Mouse (Mus musculus) ovary, postnatal 36 days (tissue): ENCODE results near the gene Ak5.

Source experiments
- DNase-seq: peaks from one replicate; pipeline ENCODE4 v3.0.0; 2022; ENCODE audit warnings: low spot score, mixed read lengths

The Ak5 gene

DNA sequence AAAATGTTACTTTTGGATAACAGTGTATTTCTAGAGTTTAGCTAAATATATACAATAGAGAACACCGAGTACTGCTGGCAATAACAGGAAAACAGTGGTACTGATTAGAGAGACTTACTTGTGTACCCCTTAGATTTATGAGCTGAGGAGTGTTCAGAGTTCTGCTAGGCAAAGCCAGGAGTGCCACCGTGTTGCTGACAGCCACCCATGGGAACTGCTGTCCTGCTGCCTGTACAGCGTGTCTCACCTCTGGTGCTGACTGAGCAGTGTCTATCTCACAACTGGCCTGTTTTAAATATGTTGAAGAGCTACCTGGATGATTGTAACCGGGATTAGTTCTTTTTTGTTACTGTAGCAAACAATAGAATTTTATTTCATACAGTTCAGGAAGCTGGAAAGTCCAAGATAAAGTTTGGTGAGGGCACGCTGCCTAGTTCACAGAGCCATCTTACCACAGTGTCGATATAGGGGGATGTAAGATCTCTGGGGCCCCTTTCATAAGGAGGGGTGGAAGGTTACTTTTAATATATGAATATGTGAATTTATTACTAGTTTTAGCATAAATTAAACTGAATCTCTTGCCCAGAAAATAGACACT lies 103.5 kb downstream of the Ak5 start:
- no peak for DNase-seq

DNA sequence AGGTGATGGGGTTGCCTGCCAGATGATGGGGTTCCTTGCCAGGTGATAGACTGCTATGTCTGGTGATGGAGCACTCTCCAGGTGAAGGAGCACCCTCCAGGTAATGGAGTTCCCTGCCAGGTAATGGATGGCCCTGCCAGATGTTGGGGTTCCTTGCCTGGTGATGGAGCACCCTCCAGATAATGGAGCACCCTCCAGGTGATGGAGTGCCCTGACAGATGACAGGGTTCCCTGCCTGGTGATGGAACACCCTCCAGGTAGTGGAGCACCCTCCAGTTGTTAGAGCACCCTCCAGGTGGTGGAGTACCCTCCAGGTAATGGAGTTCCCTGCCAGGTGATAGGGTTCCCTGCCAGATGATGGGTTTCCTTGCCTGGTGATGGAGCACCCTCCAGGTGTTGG lies 104.3 kb downstream of the Ak5 start:
- DNase-seq = no peak

DNA sequence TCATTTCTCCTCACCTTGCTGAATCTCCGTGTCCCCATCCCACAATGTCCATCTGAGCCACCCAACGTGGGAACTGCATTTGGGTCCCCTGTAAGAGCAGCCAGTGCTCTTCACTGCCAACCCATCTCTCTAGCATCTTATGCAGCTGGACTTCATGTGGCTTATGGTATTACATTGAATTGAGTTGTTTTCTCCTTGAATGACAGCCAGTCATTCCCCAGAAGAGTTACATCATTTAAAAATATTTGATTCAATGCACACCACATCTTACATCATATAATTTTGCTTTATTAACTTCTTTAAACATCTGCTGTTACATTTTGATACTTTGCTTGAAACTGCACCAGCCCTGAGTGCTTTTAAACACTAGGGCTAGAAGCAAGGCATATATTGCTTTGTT lies 106.5 kb downstream of the Ak5 start:
- DNase-seq = no peak

DNA sequence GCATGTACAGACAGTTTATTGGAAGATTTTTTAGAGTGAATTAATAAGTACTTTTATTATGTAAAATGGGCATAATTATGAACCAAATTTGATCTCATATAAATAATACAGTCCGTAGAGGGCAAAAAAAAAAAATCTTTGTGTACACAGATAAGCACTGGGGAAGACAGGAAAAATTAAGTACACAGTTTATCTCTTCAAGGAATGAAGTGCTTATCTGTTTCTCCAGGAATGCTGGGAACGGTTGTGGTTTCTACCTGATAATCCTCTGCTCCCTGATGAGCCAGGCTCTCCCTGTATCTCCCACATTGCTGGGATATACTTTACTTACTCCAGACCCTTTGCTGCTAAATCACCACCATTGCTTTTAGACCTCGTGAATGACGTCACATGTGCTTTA lies 108.9 kb downstream of the Ak5 start:
- DNase-seq = no peak

DNA sequence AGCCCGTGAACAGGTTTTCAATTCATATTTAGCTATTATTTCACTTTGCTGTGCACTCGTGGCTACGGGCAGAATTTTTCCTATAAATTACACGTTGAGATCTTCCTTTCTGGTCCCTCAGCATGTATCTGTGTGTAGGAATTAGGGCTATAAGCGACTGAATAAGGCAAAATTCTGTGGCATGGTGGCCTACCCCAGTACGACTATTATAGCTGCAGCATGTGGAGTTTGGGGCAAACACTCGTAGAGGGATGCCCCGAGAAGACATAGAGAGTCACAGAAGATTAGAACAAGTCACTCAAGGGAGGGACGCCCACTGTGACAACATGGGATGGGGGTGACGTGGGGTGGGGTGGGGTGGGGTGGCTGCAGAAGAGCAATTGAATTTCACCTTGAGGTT lies 110.1 kb downstream of the Ak5 start:
- no peak for DNase-seq

DNA sequence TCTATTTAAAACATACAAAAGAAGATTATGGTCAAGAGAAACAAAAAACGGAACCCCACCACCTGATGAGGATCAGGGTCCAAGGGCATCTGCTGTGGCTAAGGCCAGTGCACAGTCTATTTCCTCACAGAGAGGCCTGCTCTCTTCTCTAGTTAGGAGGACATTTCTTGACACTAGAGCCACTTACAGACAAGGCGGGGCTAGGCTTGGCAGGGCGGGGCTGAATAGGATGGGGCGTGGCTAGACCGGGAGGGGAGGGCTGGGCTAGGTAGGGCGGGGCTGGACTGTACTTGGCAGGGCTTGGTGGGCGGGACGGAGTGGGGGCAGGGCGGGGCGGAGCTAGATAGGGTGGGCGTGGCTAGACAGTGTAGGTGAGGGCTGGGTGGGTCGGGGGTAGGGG lies 110.5 kb downstream of the Ak5 start:
- DNase-seq = no peak

DNA sequence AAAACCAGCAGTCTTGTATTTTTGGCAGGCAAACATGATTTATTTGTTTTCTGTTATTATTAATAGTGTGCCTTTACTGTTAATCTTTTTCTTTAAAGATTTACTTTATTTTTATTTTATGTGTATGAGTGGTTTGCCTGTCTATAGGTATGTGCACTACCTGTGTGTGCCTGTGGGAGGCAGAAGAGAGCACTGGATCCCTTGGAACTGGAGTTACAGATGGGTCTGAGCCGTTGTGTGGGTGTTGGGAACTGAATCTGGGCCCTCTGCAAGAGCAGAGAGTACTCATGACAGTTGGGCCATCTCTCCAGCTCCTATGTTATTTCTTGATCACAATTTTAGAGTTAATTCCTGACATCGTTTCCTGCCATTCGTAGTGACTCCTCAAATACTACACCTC lies 111.2 kb downstream of the Ak5 start:
- DNase-seq = no peak

DNA sequence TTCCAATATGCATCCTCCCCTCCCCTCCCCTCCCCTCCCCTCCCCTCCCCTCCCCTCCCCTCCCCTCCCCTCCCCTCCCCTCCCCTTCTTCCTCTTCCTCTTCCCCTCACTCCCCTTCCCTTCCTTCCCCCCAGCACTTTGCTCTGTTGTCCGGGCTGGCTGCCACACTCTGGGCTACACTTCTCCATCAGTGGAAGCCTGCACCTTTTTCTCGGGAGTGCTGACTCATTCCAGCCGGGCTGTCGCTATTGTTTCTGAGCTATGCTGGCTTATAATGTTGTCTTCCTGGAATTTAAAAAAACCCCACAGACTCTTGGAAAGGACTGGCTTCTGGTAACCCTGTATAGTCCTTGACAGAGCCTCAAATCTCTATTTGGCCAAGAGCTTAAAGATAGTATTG lies 111.7 kb downstream of the Ak5 start:
- DNase-seq = no peak

DNA sequence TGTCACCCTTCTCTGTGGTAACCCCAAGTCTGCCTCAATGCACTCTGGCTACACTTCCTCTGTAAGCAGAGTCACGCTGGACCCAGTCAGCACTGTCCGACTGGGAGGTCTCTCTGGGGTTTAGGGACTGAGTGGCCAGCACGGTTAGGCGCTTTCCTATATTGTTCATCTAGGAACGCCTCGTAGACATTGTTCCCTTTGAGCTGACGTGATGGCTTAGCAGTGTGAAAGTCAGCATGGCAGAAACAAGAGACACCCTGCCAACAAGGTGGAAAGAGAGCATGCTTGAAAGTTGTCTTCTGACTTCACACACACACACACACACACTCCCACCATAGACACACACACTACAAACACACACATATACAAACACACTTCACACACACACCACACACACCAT lies 112.9 kb downstream of the Ak5 start:
- DNase-seq = no peak

DNA sequence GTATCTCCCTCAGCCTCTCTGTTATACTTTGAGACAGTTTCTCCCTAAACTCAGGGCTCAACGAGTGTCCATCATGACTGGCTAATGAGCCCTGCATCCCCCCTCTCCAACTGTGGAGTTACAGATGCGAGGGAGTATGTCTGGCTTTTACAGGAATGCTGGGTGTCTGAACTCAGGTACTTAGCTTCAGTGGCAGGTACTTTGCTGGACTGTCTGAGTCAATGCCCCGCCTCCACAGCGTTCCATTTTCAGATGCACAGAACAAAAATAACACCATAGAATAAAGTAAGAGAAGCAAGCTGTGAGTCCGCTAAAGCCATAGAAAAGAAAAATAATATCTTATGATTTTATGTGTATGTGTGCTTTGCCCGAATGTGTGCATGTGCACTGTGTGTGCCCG lies 113.8 kb downstream of the Ak5 start:
- DNase-seq = no peak

DNA sequence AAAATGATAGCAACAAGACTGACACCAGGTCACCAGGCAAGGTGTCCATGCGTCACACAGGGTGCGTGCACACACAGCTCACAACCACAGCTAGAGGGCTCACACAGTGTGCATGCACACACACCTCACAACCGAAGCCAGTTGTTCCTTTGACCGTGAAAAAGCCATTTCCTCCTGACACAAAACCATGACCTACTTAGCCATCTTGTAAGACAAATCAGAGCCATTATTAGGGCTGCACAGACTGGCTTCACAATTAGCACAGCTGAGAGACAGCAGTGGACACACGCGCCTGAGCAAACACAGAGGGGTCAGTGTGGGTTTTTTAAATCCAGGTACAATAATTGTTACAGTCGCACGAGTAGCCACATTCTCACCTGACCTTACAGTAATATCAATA lies 115.5 kb downstream of the Ak5 start:
- no peak for DNase-seq

DNA sequence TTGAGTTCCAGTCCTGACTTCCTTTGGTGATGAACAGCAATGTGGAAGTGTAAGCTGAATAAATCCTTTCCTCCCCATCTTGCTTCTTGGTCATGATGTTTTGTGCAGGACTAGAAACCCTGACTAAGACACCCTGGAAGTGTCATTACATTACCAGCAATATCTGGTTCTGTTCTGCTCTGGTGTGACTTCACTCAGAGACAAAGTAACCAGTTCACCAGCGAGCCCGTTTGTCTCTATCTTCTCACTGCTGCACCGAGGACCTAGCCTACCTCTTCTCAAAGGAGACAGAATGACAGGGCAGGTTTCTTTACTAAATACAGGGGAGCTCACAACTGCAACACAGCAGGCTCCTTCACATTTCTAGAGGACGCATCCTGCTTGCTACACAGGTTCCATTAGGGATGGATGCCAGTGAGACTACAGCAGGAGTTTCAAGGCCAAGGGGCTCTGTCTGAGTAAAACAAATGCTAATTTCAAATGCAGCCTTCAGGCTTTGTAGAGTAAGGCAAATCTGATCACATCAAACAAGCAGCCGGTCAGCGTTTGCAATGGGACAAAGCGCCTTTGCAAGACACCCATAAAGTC lies 117.5 kb downstream of the Ak5 start:
- no peak for DNase-seq

DNA sequence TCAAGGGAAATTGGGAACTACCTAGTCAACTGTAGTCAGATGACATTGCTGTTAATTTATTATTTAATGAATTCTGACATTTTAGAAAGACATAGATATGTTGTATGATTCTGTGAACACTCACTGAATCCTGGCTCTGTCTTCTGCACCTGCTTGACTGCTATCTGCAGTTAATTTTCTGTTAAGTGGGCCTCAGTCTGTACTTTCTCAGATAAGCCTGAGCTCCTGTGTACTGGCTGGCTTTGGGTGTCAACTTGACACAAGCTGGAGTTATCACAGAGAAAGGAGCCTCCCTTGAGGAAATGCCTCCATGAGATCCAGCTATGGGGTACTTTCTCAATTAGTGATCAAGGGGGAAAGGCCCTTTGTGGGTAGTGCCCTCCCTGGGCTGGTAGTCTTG lies 118.1 kb downstream of the Ak5 start:
- DNase-seq = no peak

DNA sequence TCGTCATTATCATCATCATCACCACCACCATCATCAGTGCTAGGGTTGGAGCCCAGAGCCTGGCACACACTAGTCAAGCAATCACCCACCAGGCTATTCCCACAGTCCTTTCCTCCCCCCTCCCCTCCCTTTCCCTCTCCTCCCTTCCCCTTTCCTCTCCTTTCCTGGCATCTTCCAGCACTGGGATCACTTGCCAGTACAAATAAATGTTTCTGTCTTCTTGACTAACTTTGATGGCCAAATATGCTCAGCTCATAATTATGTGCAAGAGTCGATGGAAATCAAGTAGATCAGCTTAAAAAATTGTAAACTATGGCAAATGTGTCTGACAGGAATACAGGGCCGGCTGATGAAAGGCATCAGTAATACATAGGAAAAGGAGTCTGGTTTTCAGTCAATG lies 123.2 kb downstream of the Ak5 start:
- no peak for DNase-seq

DNA sequence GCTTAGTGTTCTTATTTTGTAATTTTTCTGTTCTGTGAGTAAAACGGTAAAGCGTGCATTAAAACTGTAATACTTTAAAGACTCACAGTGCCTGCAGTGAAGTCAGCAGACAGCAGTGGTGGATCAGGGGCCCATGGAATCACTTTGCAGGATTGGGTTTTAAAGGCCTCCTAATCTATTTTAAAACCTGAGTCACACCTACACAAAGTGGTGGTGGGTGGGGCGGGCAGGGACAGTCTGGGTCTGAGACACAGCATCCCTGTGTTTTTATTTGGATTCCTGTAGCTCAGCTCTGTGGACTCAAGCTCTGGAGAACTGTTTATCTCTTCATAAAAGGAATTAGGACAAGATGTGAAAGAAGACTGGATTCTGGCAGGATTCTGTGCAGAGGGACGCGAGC lies 125.9 kb downstream of the Ak5 start:
- DNase-seq = no peak

DNA sequence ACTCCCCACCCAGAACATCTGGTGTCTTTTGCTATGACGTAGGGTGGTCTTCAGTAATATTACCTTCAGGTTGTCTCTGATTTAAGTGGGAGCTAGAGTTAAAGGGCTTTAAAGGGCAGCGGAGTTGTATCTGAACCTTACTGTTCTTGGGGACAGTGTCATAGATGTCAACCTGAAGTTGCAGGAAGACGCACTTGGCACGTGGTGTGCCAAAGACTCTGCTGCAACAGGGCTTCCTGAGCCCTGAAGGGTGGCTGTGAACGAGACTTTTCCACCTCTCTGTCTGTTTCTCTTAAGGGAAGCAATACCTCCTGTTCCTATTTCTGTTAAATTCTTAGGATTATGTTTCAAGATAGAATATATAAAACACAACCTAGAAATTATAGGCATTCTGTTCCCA lies 137.8 kb downstream of the Ak5 start:
- no peak for DNase-seq

DNA sequence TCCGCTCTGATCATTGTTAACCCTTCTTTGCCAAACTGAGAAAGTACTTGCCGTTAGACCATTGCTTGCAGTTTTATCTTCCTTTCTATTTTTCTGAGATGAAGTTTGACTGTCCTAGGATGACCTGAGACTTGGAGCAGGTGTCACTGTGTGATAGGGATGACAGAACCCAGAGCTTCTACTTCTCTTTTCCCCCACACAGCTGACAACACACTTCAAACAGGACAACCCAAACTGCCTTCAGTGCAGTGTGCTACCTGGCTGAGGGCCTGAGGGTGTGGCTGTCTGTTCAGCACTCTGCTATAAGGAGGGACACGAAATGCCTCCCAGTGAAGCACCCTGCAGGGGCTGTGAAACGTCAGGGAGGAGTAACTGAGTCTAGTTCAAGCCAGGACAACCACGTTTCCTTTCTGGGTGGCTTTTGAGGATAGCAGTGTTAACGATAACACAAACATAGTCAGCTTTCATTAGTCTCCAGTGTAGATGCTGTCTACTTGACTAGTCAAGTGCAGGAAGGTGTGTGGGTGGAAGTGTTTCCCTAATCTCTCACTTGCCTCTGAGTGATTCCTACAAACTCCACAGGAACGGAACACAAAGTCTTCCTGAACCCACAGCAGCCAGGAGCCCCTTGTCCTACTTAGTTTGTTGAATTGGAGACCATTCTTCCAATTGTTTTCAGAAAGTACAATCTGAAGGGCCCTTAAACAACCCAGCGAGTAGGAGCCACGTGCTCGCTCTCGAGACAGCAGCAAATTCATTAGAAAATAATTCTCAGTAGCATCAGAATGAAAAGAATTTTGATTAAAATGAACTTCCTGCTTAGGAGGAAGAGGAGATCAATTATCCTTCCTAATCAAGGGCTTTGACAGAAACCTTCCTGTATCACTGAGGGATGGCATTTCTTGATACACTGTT lies 138.8 kb downstream of the Ak5 start:
- DNase-seq = no peak

DNA sequence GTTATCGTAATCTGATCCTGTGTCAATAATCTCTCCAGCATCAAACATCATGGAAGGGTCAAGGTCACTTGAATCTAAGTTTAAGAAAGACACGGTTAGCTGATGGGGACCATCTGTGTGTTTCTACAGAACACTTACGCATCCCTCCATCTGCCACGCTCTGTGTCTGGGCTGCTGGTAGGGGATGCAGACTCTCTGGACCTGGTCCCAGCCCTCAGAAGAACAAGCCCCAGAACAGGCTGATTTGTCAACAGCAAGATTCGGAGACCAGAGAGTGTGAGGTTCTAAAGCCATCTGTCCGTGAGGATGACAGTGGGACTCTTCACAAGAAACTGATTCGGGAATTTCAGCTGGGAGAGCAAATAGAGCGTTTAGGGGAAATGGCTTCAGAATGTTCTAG lies 141.4 kb downstream of the Ak5 start:
- DNase-seq = no peak

DNA sequence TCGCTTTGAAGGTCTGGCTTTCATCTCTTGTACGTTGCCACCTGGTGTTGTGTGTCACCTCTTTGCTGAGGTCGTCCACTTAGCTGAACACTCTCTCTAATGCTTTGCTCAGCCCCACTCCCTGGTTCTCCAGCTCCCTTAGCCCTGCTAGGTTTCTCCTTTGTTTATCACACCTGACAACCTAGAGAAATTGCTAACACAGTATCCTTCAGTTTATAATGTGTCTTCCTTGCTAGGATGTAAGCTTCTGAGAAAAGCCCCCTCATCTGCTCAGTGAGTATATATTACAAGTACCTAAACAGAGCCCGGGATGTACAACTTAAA lies 144.9 kb downstream of the Ak5 start:
- no peak for DNase-seq

DNA sequence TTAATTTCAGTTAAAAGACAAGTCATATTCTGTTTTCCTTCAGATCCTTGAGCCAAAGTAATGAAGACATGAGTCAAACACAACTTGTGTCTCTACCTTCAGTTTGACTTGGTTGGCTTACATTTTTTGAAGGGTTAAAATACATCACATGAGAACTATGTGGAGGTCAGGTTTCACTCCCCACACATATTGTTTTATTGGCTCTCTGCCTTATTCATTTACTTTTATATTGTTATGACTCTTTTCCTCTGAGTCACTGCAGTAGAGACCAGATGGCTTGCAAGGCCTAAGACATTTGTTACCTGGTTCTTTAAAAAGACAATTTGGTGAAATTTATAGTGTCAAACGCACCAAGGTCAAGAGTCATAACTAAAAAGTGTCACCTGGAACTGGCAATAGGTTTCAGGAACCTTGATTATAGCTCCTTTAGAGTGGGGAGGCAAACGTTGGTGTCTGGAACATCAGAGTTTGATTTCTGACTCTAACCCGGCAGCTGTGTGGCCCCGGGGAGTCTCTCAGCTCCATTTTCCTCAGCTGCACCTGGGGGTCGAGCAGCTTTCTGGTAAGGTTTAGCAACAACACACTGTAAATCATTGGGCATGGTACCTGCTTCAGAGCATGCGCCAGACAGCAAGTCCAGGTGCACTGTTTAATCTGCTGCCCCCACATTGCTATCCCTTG lies 145.4 kb downstream of the Ak5 start:
- DNase-seq = no peak

DNA sequence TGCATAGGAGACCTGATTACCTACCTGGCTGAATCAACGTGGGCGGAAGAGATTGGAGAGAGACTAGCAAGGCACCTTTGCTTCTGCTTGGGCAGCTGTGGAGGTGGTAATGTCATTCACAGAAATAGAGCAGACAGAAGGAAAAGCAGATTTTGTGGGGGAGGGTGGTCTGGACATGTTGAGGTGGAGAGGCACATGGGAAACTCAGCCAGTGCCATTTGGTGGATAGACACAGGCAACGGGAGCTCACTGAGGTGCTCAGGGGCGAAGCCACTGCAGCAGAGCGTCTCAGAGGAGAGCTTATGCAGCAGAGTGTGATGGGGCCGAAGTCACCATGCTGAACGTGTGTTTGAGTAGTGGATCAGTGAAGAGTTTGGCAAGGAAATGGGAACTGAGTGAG lies 147.1 kb downstream of the Ak5 start:
- DNase-seq = no peak

DNA sequence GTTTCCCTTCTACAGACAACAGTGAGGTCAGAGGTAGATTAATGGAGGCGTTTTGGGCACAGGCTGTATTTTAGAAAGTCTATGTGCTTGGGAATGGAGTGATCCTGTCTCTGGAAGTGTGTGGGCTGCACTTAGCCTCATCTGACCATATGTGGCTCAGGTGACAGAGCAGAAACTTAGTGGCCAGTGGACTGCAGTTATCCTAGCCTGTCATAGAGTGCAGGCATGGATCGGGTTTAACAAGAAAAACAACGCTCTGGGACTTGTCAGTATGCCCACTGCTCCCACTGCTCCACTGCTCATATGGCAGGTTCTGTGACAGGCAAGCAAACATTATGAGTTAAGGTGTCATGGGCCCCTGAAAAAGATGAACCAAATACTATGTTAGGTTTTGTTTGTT lies 148.1 kb downstream of the Ak5 start:
- no peak for DNase-seq

DNA sequence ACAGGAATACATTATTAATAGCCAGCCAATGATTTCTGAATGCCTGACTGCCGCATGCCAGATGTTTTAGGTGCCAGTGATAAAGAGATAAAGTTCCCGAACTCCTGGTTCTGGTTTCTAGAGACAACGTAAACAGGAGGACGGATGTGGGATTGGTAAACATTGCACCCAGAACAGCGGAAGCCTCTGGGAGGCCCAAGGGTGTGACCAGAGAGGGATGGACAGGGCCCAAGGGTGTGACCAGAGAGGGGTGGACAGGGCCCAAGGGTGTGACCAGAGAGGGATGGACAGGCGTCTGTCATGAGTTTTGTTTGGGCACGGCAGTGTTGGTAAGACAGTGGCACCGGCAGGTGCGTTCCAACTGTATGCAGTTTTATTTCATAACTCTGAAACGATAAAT lies 148.6 kb downstream of the Ak5 start:
- DNase-seq = no peak
